In genomic region chr15:92763303-92763702, GRCm38 (mm10) we compare ENCODE assay signal across 16 mouse cellular contexts.
"Had no signal": no experiment of that assay in that cellular context is flagged by ENCODE, and none has a peak within 500 bp of the region (broad histone marks: within the 10 kb centered on the region; RNA-seq: fewer than 3 reads in every experiment).

No protein-coding gene starts in this region.

- H3K27ac ChIP-seq: neural tube, embryonic 12.5 days; neural tube, embryonic 13.5 days; neural tube, embryonic 15.5 days; stomach, embryonic 15.5 days; stomach, postnatal 0 days had no signal

- H3K4me1 ChIP-seq: neural tube, embryonic 12.5 days; neural tube, embryonic 13.5 days; neural tube, embryonic 15.5 days; stomach, embryonic 15.5 days had no signal

- H3K4me3 ChIP-seq: neural tube, embryonic 12.5 days; neural tube, embryonic 13.5 days; neural tube, embryonic 15.5 days; stomach, embryonic 15.5 days had no signal

- H3K9ac ChIP-seq: neural tube, embryonic 12.5 days; neural tube, embryonic 13.5 days; neural tube, embryonic 15.5 days; stomach, embryonic 15.5 days had no signal

- H3K36me3 ChIP-seq: neural tube, embryonic 12.5 days; neural tube, embryonic 13.5 days; neural tube, embryonic 15.5 days; stomach, embryonic 15.5 days had no signal

- H3K9me3 ChIP-seq: neural tube, embryonic 12.5 days; neural tube, embryonic 13.5 days; neural tube, embryonic 15.5 days; stomach, embryonic 15.5 days had no signal

- H3K4me2 ChIP-seq: neural tube, embryonic 12.5 days; neural tube, embryonic 13.5 days; neural tube, embryonic 15.5 days; stomach, embryonic 15.5 days had no signal

- DNase-seq: retina, postnatal 1 day; right cerebral cortex, adult 18-20 months; right cerebral cortex, postnatal 14 days; right cerebral cortex, postnatal 25 days; right cerebral cortex, postnatal 4 days; spleen, adult 18-20 months; thymus, adult 18-20 months; thymus, postnatal 14 days; thymus, postnatal 25 days; thymus, postnatal 36 days; thymus, postnatal 4 days had no signal

- H3K27me3 ChIP-seq: neural tube, embryonic 12.5 days; neural tube, embryonic 13.5 days; neural tube, embryonic 15.5 days; stomach, embryonic 15.5 days had no signal
